Mouse (Mus musculus): ENCODE results near the gene Atp6v1g2. TPM values are rescaled to one million over a fixed set of nuclear protein-coding genes. Genes with fewer than 3 reads are reported as not detected.

The Atp6v1g2 gene
- polyA plus RNA-seq, 1 experiment from 2014 or later = 64.8 TPM

DNA sequence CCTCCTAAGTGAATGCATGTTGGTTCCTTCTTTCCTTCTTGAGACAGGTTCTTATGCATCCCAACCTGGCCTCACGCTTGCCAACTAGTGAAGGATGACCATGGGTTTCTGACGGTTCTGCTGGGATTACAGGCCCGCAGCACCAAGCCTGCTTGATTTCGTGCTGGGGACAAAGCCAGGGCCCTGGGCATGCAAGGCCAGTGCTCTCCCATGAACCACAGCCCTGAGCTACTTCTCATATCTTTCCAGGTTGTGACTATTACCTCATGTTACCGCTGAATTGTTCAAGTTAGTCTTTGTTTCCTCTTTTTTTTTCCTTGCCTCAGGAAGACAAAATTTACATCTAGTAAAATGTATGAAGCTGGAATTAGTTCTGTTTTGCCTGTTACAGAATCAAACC is 40.5 kb upstream of the Atp6v1g2 start:
- no peak for ATAC-seq
- Histone ChIP-seq H3K4me2 (ENCODE audit: low read length) (no peak overlapping the region), H3K9me3 (ENCODE audit: control insufficient read depth, low read length) (no peaks in the 10 kb centered on the region), H3K27me3 (replicated peaks; ENCODE audit: control insufficient read depth, insufficient read depth, low read length) (peaks cover 25% of the 10 kb centered on the region), H3K9ac (replicated peaks; ENCODE audit: low read depth, low read length) (no peak overlapping the region), H3K36me3 (ENCODE audit: control insufficient read depth, insufficient read depth) (no peaks in the 10 kb centered on the region), H3K4me1 (replicated peaks; ENCODE audit: control insufficient read depth, insufficient read depth, low read length) (peaks cover 11% of the 10 kb centered on the region), H3K4me3 (replicated peaks; ENCODE audit: low read length) (no peak overlapping the region), H3K27ac (ENCODE audit: low read length) (no peak overlapping the region)
- 91% methylated on average over 5 of the region's 5 CpGs for WGBS

DNA sequence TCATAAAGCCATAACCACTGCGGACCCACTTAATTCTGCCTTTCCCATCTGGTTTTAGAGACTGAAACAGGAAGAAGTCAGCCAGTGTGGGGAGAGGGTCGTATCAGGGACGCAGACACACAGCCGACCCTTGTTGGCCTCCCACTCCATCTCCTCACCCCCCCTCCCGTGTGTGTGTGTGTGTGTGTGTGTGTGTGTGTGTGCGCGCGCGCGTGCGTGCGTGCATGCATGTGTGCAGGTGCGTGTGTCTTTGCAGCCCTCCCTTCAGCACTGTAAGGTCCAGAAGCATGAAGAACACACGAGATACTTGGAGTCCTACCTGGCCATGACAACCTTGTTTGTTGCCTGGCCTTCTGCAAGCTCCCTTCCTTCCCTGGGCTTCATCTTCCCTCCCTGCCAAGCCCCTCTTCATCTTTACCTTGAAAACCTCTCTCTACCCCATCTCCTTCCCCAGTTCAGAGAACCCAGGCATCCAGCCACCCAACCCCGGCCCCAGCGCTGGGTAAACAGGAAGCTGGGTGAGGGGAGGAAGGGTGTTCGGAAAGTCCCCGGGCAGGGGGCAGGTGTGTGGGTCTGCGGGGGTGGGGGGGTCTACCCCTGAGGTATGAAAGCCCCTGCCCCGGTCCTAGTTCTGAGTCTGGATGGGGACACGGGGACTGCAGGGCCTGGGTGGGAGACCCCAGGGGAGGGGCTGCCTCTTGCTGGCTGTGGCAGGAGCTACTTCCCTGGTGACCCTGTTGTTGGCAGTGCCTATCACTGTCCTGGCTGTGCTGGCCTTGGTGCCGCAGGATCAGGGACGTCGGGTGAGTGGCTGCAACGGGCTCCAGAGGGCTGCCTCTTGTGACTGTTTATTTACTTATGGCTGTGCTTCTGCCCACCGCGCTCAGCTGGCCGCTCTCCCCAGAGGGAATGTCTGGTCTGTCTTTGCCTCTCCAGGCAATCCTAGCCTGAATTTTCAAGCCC is 39.3 kb upstream of the Atp6v1g2 start, which contains the start of gene Ltb:
TSS of gene Ltb (plus strand) at position 559 of the 963 bp plus-strand sequence.
- Histone ChIP-seq H3K4me3 (replicated peaks; ENCODE audit: low read length) (no peak within 1 kb of the TSS; the same call in 1 of the 2 replicates), H3K36me3 (ENCODE audit: control insufficient read depth, insufficient read depth) (no peaks in the 10 kb centered on the region), H3K4me1 (replicated peaks; ENCODE audit: control insufficient read depth, insufficient read depth, low read length) (peaks cover 11% of the 10 kb centered on the region), H3K27ac (ENCODE audit: low read length) (no peak within 1 kb of the TSS), H3K9ac (replicated peaks; ENCODE audit: low read depth, low read length) (no peak within 1 kb of the TSS), H3K27me3 (replicated peaks; ENCODE audit: control insufficient read depth, insufficient read depth, low read length) (peaks cover 27% of the 10 kb centered on the region), H3K4me2 (ENCODE audit: low read length) (peak within 1 kb of the TSS; percentile 75), H3K9me3 (ENCODE audit: control insufficient read depth, low read length) (no peaks in the 10 kb centered on the region)
- ATAC-seq = no peak
- WGBS = 80% methylated on average over 28 of the region's 28 CpGs

DNA sequence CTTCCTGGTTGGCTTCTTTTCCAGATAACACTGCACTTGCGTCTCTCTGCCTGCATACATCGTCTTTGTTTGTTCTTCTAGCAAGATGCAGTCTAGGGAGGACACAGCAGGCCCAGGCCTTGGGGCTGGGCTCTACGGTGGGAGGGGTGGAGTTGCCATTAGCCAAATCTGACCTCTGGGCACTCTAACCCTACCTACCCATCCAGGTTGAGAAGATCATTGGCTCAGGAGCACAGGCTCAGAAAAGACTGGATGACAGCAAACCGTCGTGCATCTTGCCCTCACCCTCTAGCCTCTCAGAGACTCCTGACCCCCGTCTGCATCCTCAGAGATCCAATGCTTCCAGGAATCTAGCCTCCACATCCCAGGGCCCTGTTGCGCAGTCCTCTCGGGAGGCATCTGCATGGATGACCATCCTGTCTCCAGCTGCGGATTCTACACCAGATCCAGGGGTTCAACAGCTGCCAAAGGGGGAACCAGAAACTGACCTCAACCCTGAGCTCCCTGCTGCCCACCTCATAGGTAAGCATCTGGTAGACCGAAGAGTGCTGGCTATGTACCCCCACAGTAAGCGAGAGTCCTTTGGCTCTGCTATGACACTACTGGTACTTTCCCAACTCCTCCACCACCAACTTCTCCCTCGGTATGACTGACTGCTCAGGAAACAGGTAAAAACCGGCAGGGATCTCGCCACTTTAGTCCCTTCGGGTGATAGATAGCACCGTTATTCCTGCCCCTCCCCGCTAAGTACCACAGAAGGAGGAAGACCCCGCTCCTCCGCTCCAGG is 38.4 kb upstream of the Atp6v1g2 start:
- peaks cover 27% of the 10 kb centered on the region for H3K27me3 ChIP-seq (replicated peaks; ENCODE audit: control insufficient read depth, insufficient read depth, low read length)
- peak overlapping the region; percentile 75 for H3K4me2 ChIP-seq (ENCODE audit: low read length)
- 46% methylated on average over 19 of the region's 19 CpGs for WGBS
- no peaks in the 10 kb centered on the region for H3K9me3 ChIP-seq (ENCODE audit: control insufficient read depth, low read length)
- H3K36me3 ChIP-seq (ENCODE audit: control insufficient read depth, insufficient read depth) = no peaks in the 10 kb centered on the region
- H3K4me3 ChIP-seq (replicated peaks; ENCODE audit: low read length) = peak overlapping the region; percentile 43
- peaks cover 11% of the 10 kb centered on the region for H3K4me1 ChIP-seq (replicated peaks; ENCODE audit: control insufficient read depth, insufficient read depth, low read length)
- ATAC-seq = peak; percentile 28; the same call in 1 of the 2 replicates
- no peak overlapping the region for H3K27ac ChIP-seq (ENCODE audit: low read length)
- peak overlapping the region; percentile 31 for H3K9ac ChIP-seq (replicated peaks; ENCODE audit: low read depth, low read length)

DNA sequence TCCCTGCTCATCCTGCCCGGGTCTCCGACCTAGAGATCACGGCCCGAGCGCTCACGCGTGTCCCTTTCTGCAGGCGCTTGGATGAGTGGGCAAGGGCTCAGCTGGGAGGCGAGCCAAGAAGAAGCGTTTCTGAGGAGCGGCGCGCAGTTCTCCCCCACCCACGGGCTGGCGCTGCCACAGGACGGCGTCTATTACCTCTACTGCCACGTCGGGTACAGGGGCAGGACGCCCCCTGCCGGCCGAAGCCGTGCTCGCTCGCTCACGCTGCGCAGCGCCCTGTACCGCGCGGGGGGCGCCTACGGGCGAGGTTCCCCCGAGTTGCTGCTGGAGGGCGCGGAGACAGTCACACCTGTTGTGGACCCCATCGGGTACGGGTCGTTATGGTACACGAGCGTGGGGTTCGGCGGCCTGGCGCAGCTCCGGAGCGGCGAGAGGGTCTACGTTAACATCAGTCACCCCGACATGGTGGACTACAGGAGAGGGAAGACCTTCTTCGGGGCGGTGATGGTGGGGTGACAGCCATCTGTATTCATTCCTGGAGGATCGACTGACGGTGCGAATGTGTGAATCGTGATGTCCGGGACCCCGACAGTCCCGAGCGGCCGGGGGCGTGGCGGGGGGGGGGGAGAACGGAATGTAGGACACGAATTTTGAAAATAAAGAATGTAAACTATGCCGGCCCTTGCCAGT is 37.7 kb upstream of the Atp6v1g2 start:
- Histone ChIP-seq H3K9ac (replicated peaks; ENCODE audit: low read depth, low read length) (peak overlapping the region; percentile 31), H3K4me2 (ENCODE audit: low read length) (peak overlapping the region; percentile 75), H3K4me1 (replicated peaks; ENCODE audit: control insufficient read depth, insufficient read depth, low read length) (peaks cover 11% of the 10 kb centered on the region), H3K36me3 (ENCODE audit: control insufficient read depth, insufficient read depth) (no peaks in the 10 kb centered on the region), H3K27me3 (replicated peaks; ENCODE audit: control insufficient read depth, insufficient read depth, low read length) (peaks cover 27% of the 10 kb centered on the region), H3K27ac (ENCODE audit: low read length) (no peak overlapping the region), H3K4me3 (replicated peaks; ENCODE audit: low read length) (peak overlapping the region; percentile 43), H3K9me3 (ENCODE audit: control insufficient read depth, low read length) (no peaks in the 10 kb centered on the region)
- WGBS = 1% methylated on average over 65 of the region's 66 CpGs
- peak; percentile 90 for ATAC-seq

DNA sequence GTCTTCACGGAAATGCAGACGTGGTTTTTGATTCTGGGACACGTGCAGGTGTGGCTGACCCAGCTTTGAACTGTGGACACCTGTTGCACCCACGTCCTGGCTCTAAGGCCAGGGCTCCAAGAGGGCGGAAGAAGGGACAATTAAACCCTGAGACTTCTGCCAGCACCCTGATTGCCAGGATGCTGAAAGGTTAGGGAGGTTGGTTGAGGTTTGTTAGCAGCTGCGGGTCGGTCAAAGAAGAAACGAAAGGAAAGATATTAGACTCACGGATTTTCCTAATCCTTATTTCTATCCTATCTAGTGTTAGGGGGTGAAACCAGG is 37.2 kb upstream of the Atp6v1g2 start:
- peak overlapping the region; percentile 31; the same call in 1 of the 2 replicates for H3K9ac ChIP-seq (replicated peaks; ENCODE audit: low read depth, low read length)
- peak overlapping the region; percentile 75 for H3K4me2 ChIP-seq (ENCODE audit: low read length)
- WGBS = 40% methylated on average over 9 of the region's 9 CpGs

DNA sequence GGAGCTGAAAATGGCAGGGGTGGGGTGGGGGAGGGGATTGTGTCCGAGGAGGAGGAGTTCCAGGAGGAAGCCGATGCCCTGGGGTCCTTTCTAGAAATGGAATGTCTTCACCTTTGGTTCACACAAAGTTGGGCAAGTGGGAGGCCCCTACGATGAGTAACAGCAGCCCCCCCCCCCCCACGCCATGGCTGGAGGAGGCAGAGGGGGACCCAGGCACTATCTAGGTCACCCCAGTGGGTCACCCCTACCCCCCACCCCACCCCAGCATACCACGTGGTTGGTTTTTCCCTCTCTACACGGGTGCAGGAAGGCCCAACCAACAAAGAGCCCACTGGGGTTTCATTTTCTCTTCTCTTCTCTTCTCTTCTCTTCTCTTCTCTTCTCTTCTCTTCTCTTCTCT is 36.3 kb upstream of the Atp6v1g2 start:
- H3K9ac ChIP-seq (replicated peaks; ENCODE audit: low read depth, low read length) = no peak overlapping the region
- H3K4me1 ChIP-seq (replicated peaks; ENCODE audit: control insufficient read depth, insufficient read depth, low read length) = peaks cover 11% of the 10 kb centered on the region
- H3K27ac ChIP-seq (ENCODE audit: low read length) = no peak overlapping the region
- no peaks in the 10 kb centered on the region for H3K9me3 ChIP-seq (ENCODE audit: control insufficient read depth, low read length)
- 44% methylated on average over 5 of the region's 6 CpGs for WGBS
- H3K27me3 ChIP-seq (replicated peaks; ENCODE audit: control insufficient read depth, insufficient read depth, low read length) = peaks cover 27% of the 10 kb centered on the region
- no peak overlapping the region for H3K4me3 ChIP-seq (replicated peaks; ENCODE audit: low read length)
- H3K36me3 ChIP-seq (ENCODE audit: control insufficient read depth, insufficient read depth) = no peaks in the 10 kb centered on the region
- no peak for ATAC-seq
- no peak overlapping the region for H3K4me2 ChIP-seq (ENCODE audit: low read length)

More for the DNA sequence above, 37.2 kb upstream of the Atp6v1g2 start:
- Histone ChIP-seq H3K27ac (ENCODE audit: low read length) (no peak overlapping the region), H3K9me3 (ENCODE audit: control insufficient read depth, low read length) (no peaks in the 10 kb centered on the region), H3K27me3 (replicated peaks; ENCODE audit: control insufficient read depth, insufficient read depth, low read length) (peaks cover 27% of the 10 kb centered on the region), H3K4me3 (replicated peaks; ENCODE audit: low read length) (peak overlapping the region; percentile 43), H3K4me1 (replicated peaks; ENCODE audit: control insufficient read depth, insufficient read depth, low read length) (peaks cover 11% of the 10 kb centered on the region), H3K36me3 (ENCODE audit: control insufficient read depth, insufficient read depth) (no peaks in the 10 kb centered on the region)
- ATAC-seq = no peak

DNA sequence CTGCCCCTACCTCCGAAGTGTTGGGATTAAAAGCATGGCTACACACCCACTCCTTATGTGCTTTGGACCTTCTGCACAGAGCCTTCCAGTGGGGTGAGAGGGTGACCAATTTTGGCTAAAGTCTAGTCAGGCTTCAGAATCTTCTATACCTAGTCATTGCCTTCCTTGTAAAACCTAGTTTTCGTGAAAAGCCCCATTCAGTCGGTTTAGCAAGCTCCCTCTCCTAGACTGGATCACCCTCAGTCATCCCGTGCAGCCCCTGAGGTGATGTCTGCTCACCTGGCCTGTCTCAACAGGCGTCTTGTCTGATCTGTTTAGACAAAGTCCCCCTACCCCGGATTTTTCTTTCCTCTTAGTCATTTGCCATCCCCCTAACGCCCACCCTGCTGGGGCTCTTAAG is 35.4 kb upstream of the Atp6v1g2 start:
- no peak for ATAC-seq
- Histone ChIP-seq H3K4me3 (replicated peaks; ENCODE audit: low read length) (no peak overlapping the region), H3K27ac (ENCODE audit: low read length) (no peak overlapping the region), H3K4me1 (replicated peaks; ENCODE audit: control insufficient read depth, insufficient read depth, low read length) (peaks cover 11% of the 10 kb centered on the region), H3K4me2 (ENCODE audit: low read length) (no peak overlapping the region), H3K9me3 (ENCODE audit: control insufficient read depth, low read length) (no peaks in the 10 kb centered on the region), H3K27me3 (replicated peaks; ENCODE audit: control insufficient read depth, insufficient read depth, low read length) (peaks cover 27% of the 10 kb centered on the region), H3K9ac (replicated peaks; ENCODE audit: low read depth, low read length) (no peak overlapping the region), H3K36me3 (ENCODE audit: control insufficient read depth, insufficient read depth) (no peaks in the 10 kb centered on the region)
- WGBS = 65% methylated on average over 7 of the region's 7 CpGs

DNA sequence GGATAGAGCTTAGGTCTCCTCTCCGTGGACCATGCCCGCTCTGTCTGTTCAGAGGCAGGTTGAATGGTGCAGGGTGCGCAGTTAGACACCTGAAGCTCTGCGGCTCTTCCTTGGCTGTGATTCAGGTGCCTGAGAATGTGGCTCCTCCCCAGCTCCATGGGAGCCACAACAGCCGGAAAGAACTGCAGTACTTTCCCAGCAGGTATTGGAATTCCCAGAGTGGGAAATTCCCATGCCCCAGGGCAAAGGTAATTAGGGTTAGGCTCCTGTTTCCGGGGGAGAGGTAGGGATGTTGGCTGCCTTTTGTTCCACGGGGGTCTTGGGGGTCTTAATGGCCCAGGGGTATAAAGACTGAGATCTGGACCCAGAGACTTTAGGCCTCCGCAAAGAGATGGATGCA is 34.5 kb upstream of the Atp6v1g2 start:
- Histone ChIP-seq H3K4me3 (replicated peaks; ENCODE audit: low read length) (no peak overlapping the region), H3K27me3 (replicated peaks; ENCODE audit: control insufficient read depth, insufficient read depth, low read length) (peaks cover 27% of the 10 kb centered on the region), H3K27ac (ENCODE audit: low read length) (no peak overlapping the region), H3K4me2 (ENCODE audit: low read length) (no peak overlapping the region), H3K4me1 (replicated peaks; ENCODE audit: control insufficient read depth, insufficient read depth, low read length) (peaks cover 11% of the 10 kb centered on the region), H3K9me3 (ENCODE audit: control insufficient read depth, low read length) (no peaks in the 10 kb centered on the region), H3K36me3 (ENCODE audit: control insufficient read depth, insufficient read depth) (no peaks in the 10 kb centered on the region), H3K9ac (replicated peaks; ENCODE audit: low read depth, low read length) (no peak overlapping the region)
- 21% methylated on average over 8 of the region's 8 CpGs for WGBS
- ATAC-seq = no peak

DNA sequence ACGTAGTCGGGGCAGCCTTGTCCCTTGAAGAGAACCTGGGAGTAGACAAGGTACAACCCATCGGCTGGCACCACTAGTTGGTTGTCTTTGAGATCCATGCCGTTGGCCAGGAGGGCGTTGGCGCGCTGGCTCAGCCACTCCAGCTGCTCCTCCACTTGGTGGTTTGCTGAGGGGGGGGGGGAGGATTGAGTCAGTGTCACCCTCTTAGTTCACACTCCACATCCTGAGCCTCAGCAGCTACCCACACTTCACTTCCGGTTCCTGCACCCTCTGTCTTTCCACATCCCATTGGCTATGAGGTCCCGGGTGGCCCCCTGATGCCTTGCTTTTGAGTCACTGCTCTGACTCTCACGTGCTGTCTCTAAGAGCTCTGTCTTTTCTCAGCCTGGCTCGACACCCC is 33.1 kb upstream of the Atp6v1g2 start:
- H3K27ac ChIP-seq (ENCODE audit: low read length) = no peak overlapping the region
- H3K27me3 ChIP-seq (replicated peaks; ENCODE audit: control insufficient read depth, insufficient read depth, low read length) = peaks cover 17% of the 10 kb centered on the region
- H3K9me3 ChIP-seq (ENCODE audit: control insufficient read depth, low read length) = no peaks in the 10 kb centered on the region
- no peak overlapping the region for H3K4me3 ChIP-seq (replicated peaks; ENCODE audit: low read length)
- ATAC-seq = no peak
- H3K36me3 ChIP-seq (ENCODE audit: control insufficient read depth, insufficient read depth) = no peaks in the 10 kb centered on the region
- H3K9ac ChIP-seq (replicated peaks; ENCODE audit: low read depth, low read length) = no peak overlapping the region
- H3K4me2 ChIP-seq (ENCODE audit: low read length) = no peak overlapping the region
- peaks cover 9% of the 10 kb centered on the region for H3K4me1 ChIP-seq (replicated peaks; ENCODE audit: control insufficient read depth, insufficient read depth, low read length)
- 88% methylated on average over 11 of the region's 11 CpGs for WGBS
